Mouse (Mus musculus) liver, embryonic 11.5 days (tissue): Measurements from ENCODE around the gene Spag9. TPM values are rescaled to one million over a fixed set of nuclear protein-coding genes. Genes with fewer than 3 reads are reported as not detected.

Experiments
- ATAC-seq: fragments of 200-750 bp; cut with Nextera tagmentation; replicated peaks from 2 replicates; pipeline ENCODE4 v1.8.0; 2017; ENCODE audit warnings: moderate number of reproducible peaks, mild to moderate bottlenecking, moderate TSS enrichment, moderate library complexity; ENCODE audit not compliant: low FRiP score
- DNase-seq: peaks from one replicate; pipeline ENCODE4 v3.0.0-alpha.2; 2017; ENCODE audit warnings: low spot score
- H3K27ac ChIP-seq: fragments of 300-500 bp; sonication (generic); 2 replicates; pipeline ENCODE4 v1.5.1; 2014; ENCODE audit warnings: mild to moderate bottlenecking, low read depth, low read length, control low read depth
- H3K27me3 ChIP-seq: fragments of 300-500 bp; sonication (generic); replicated peaks from 2 replicates; pipeline ENCODE4 v1.6.1; 2014; ENCODE audit warnings: low read length, mixed read lengths; ENCODE audit not compliant: control insufficient read depth, insufficient read depth
- H3K36me3 ChIP-seq: fragments of 300-500 bp; sonication (generic); 2 replicates; pipeline ENCODE4 v1.6.1; 2014; ENCODE audit warnings: mild to moderate bottlenecking, low read length, moderate library complexity, mixed read lengths; ENCODE audit not compliant: control insufficient read depth, insufficient read depth
- H3K4me1 ChIP-seq: fragments of 300-500 bp; sonication (generic); replicated peaks from 2 replicates; pipeline ENCODE4 v1.6.1; 2014; ENCODE audit warnings: low read length, mixed read lengths; ENCODE audit not compliant: control insufficient read depth, insufficient read depth
- H3K4me2 ChIP-seq: fragments of 300-500 bp; sonication (generic); 2 replicates; pipeline ENCODE4 v1.6.1; 2014; ENCODE audit warnings: mild to moderate bottlenecking, control low read depth, moderate library complexity
- H3K4me3 ChIP-seq: fragments of 300-500 bp; sonication (generic); 2 replicates; pipeline ENCODE4 v1.5.1; 2014; ENCODE audit warnings: low read depth, low read length, control low read depth
- H3K9ac ChIP-seq: fragments of 300-500 bp; sonication (generic); 2 replicates; pipeline ENCODE4 v1.6.1; 2014; ENCODE audit warnings: low read depth, low read length, control low read depth
- H3K9me3 ChIP-seq: fragments of 300-500 bp; sonication (generic); 2 replicates; pipeline ENCODE4 v1.6.1; 2016; ENCODE audit warnings: low read length, inconsistent platforms, mixed read lengths; ENCODE audit not compliant: control insufficient read depth
- WGBS: fragments of 180-500 bp; shearing (Covaris S2); extraction: QIAGEN DNeasy Blood & Tissue Kit; methylation state at CpG from one replicate; pipeline ENCODE4 v1.1.7; 2014; 5-methylcytosine and 5-hydroxymethylcytosine counted together
- polyA plus RNA-seq: library from polyadenylated mRNA; unstranded; fragments of >200 nt; fragmentation: Nextera tagmentation; extraction: Ambion mirVana; gene quantifications from 2 replicates; pipeline ENCODE4 v1.2.1, GENCODE M21; 2014

The Spag9 gene
- polyA plus RNA-seq, 1 experiment from 2014 or later, result 24.6 TPM

GRCm38 (mm10) chr11:93957746-93958145 is 38.1 kb upstream of the Spag9 start:
- Histone ChIP-seq H3K9me3 (no peaks in the 10 kb centered on the region), H3K36me3 (peaks cover 44% of the 10 kb centered on the region), H3K9ac (no peak overlapping the region), H3K27ac (no peak overlapping the region), H3K27me3 (no peaks in the 10 kb centered on the region), H3K4me1 (peaks cover 21% of the 10 kb centered on the region), H3K4me2 (no peak overlapping the region), H3K4me3 (no peak overlapping the region)
- ATAC-seq, result no peak
- 78% methylated on average over 4 of the region's 4 CpGs for WGBS
- DNase-seq, result no peak

GRCm38 (mm10) chr11:93961482-93961881 is 34.4 kb upstream of the Spag9 start:
- ATAC-seq (no peak), DNase-seq (no peak)
- peaks cover 63% of the 10 kb centered on the region for H3K36me3 ChIP-seq
- H3K4me2 ChIP-seq, result no peak overlapping the region
- H3K4me1 ChIP-seq, result peaks cover 8% of the 10 kb centered on the region
- 89% methylated on average over 6 of the region's 6 CpGs for WGBS
- no peaks in the 10 kb centered on the region for H3K9me3 ChIP-seq
- H3K27ac ChIP-seq, result no peak overlapping the region
- H3K4me3 ChIP-seq, result no peak overlapping the region
- H3K27me3 ChIP-seq, result no peaks in the 10 kb centered on the region
- H3K9ac ChIP-seq, result no peak overlapping the region

- Histone ChIP-seq H3K9ac (no peak overlapping the region), H3K27me3 (no peaks in the 10 kb centered on the region), H3K36me3 (peaks cover 58% of the 10 kb centered on the region), H3K9me3 (no peaks in the 10 kb centered on the region), H3K4me2 (no peak overlapping the region), H3K4me1 (0 out of 2 replicates have a peak, but pooled peaks cover 2% of the 10 kb centered on the region), H3K4me3 (no peak overlapping the region), H3K27ac (no peak overlapping the region)
- 83% methylated on average over 4 of the region's 4 CpGs for WGBS
- DNase-seq, result no peak
- ATAC-seq, result no peak
These were observed 32.9 kb upstream of the Spag9 start for GRCm38 (mm10) chr11:93963013-93963412.

- no peak overlapping the region for H3K27ac ChIP-seq
- ATAC-seq (no peak), DNase-seq (no peak)
- 79% methylated on average over 6 of the region's 6 CpGs for WGBS
- no peaks in the 10 kb centered on the region for H3K9me3 ChIP-seq
- H3K9ac ChIP-seq, result no peak overlapping the region
- no peak overlapping the region for H3K4me2 ChIP-seq
- no peaks in the 10 kb centered on the region for H3K27me3 ChIP-seq
- H3K4me3 ChIP-seq, result no peak overlapping the region
- 0 out of 2 replicates have a peak, but pooled peaks cover 2% of the 10 kb centered on the region for H3K4me1 ChIP-seq
- peaks cover 41% of the 10 kb centered on the region for H3K36me3 ChIP-seq
These were observed 30.5 kb upstream of the Spag9 start for GRCm38 (mm10) chr11:93965391-93965790.

- Histone ChIP-seq H3K9ac (peak overlapping the region; percentile 84), H3K4me3 (peak overlapping the region; percentile 75), H3K27ac (peak overlapping the region; percentile 59; the same call in 1 of the 2 replicates), H3K4me2 (peak overlapping the region; percentile 63), H3K36me3 (peaks cover 25% of the 10 kb centered on the region), H3K4me1 (no peaks in the 10 kb centered on the region), H3K27me3 (no peaks in the 10 kb centered on the region), H3K9me3 (no peaks in the 10 kb centered on the region)
- peak; percentile 55 for DNase-seq
- ATAC-seq, result 0 out of 2 replicates have a peak, but pooled peaks have one; percentile 8
- WGBS, result 3% methylated on average over 11 of the region's 11 CpGs
These were observed 28.5 kb upstream of the Spag9 start for GRCm38 (mm10) chr11:93967381-93967780.

- WGBS, result under 1% methylated on average over 40 of the region's 40 CpGs
- Histone ChIP-seq H3K9ac (peak within 1 kb of the TSS; percentile 84), H3K36me3 (peaks cover 21% of the 10 kb centered on the region), H3K4me2 (peak within 1 kb of the TSS; percentile 63), H3K9me3 (no peaks in the 10 kb centered on the region), H3K4me3 (peak within 1 kb of the TSS; percentile 75), H3K4me1 (no peaks in the 10 kb centered on the region), H3K27ac (peak within 1 kb of the TSS; percentile 59; the same call in 1 of the 2 replicates), H3K27me3 (no peaks in the 10 kb centered on the region)
- DNase-seq, result peak; percentile 98
- ATAC-seq, result peak; percentile 94
These were observed 27.7 kb upstream of the Spag9 start, which contains the start of the genes Gm20390 and Nme1 for GRCm38 (mm10) chr11:93968005-93968847. TSS of gene Gm20390 (minus strand) at chr11:93968293. TSS of gene Nme1 (minus strand) at chr11:93968521.

- WGBS, result 40% methylated on average over 6 of the region's 6 CpGs
- Histone ChIP-seq H3K9me3 (no peaks in the 10 kb centered on the region), H3K36me3 (peaks cover 17% of the 10 kb centered on the region), H3K4me2 (peak overlapping the region; percentile 55), H3K4me3 (peak overlapping the region; percentile 75), H3K9ac (no peak overlapping the region), H3K27me3 (no peaks in the 10 kb centered on the region), H3K27ac (no peak overlapping the region), H3K4me1 (no peaks in the 10 kb centered on the region)
- DNase-seq (no peak), ATAC-seq (no peak)
These were observed 27.1 kb upstream of the Spag9 start for GRCm38 (mm10) chr11:93968848-93969128.

- Histone ChIP-seq H3K4me3 (no peak overlapping the region), H3K27ac (no peak overlapping the region), H3K27me3 (no peaks in the 10 kb centered on the region), H3K9ac (no peak overlapping the region), H3K36me3 (peaks cover 13% of the 10 kb centered on the region), H3K9me3 (no peaks in the 10 kb centered on the region), H3K4me2 (peak overlapping the region; percentile 55), H3K4me1 (no peaks in the 10 kb centered on the region)
- WGBS, result 95% methylated on average over 6 of the region's 6 CpGs
- ATAC-seq (no peak), DNase-seq (no peak)
These were observed 26.7 kb upstream of the Spag9 start for GRCm38 (mm10) chr11:93969171-93969570.

- no peak overlapping the region for H3K9ac ChIP-seq
- no peak for ATAC-seq
- no peak for DNase-seq
- no peaks in the 10 kb centered on the region for H3K27me3 ChIP-seq
- H3K36me3 ChIP-seq, result peaks cover 9% of the 10 kb centered on the region; the same call in 1 of the 2 replicates
- H3K4me1 ChIP-seq, result no peaks in the 10 kb centered on the region
- H3K27ac ChIP-seq, result no peak overlapping the region
- no peak overlapping the region for H3K4me2 ChIP-seq
- H3K4me3 ChIP-seq, result no peak overlapping the region
- WGBS, result 78% methylated on average over 1 of the region's 1 CpGs
- H3K9me3 ChIP-seq, result no peaks in the 10 kb centered on the region
These were observed 26.1 kb upstream of the Spag9 start for GRCm38 (mm10) chr11:93969799-93970198.
